Mouse (Mus musculus) frontal cortex, postnatal 14 days (tissue): ENCODE results near the gene Dhrs2.

Source experiments
- DNase-seq, 2 experiments: peaks; one replicate each; pipeline ENCODE4 v3.0.0; 2022; ENCODE audit warnings: low spot score in 2 of 2

Gene Dhrs2

GRCm38 (mm10) chr14:55221707-55222106 lies at the start of gene Dhrs2:
TSS of gene Dhrs2 (plus strand) at chr14:55222007.
- DNase-seq = no peak

- no peak for DNase-seq
Measured at GRCm38 (mm10) chr14:55174164-55174563, 47.6 kb upstream of the Dhrs2 start.

GRCm38 (mm10) chr14:55177274-55177673 lies 44.5 kb upstream of the Dhrs2 start:
- DNase-seq = peak in 1 of 2 experiments; percentile 38

GRCm38 (mm10) chr14:55180951-55181350 lies 40.9 kb upstream of the Dhrs2 start:
- no peak for DNase-seq

GRCm38 (mm10) chr14:55183231-55183630 lies 38.6 kb upstream of the Dhrs2 start:
- DNase-seq = no peak

- DNase-seq = no peak
Measured at GRCm38 (mm10) chr14:55184640-55185145, 37.1 kb upstream of the Dhrs2 start.

- no peak for DNase-seq
Measured at GRCm38 (mm10) chr14:55188491-55188890, 33.3 kb upstream of the Dhrs2 start.

- peak; percentile 60 to 85 for DNase-seq
Measured at GRCm38 (mm10) chr14:55189351-55189769, 32.4 kb upstream of the Dhrs2 start.

GRCm38 (mm10) chr14:55193354-55193753 lies 28.5 kb upstream of the Dhrs2 start:
- DNase-seq = no peak

GRCm38 (mm10) chr14:55193876-55194635 lies 27.8 kb upstream of the Dhrs2 start:
- no peak for DNase-seq

- DNase-seq = no peak
Measured at GRCm38 (mm10) chr14:55194786-55195185, 27.0 kb upstream of the Dhrs2 start.

- DNase-seq = no peak
Measured at GRCm38 (mm10) chr14:55197121-55197520, 24.7 kb upstream of the Dhrs2 start.

- no peak for DNase-seq
Measured at GRCm38 (mm10) chr14:55198187-55198586, 23.6 kb upstream of the Dhrs2 start.

GRCm38 (mm10) chr14:55204544-55204943 lies 17.3 kb upstream of the Dhrs2 start:
- DNase-seq = no peak

GRCm38 (mm10) chr14:55205045-55205750 lies 16.6 kb upstream of the Dhrs2 start:
- DNase-seq = peak; percentile 50 to 53

- DNase-seq = no peak
Measured at GRCm38 (mm10) chr14:55208306-55208705, 13.5 kb upstream of the Dhrs2 start.

- no peak for DNase-seq
Measured at GRCm38 (mm10) chr14:55213621-55214020, 8.2 kb upstream of the Dhrs2 start.

- no peak for DNase-seq
Measured at GRCm38 (mm10) chr14:55214507-55214906, 7.3 kb upstream of the Dhrs2 start.

GRCm38 (mm10) chr14:55223172-55223571 lies 1.4 kb downstream of the Dhrs2 start:
- peak in 1 of 2 experiments; percentile 19 for DNase-seq

- DNase-seq = peak; percentile 15 to 22
Measured at GRCm38 (mm10) chr14:55234639-55235038, 12.8 kb downstream of the Dhrs2 start.

GRCm38 (mm10) chr14:55236685-55237084 lies 14.9 kb downstream of the Dhrs2 start:
- no peak for DNase-seq

- DNase-seq = no peak
Measured at GRCm38 (mm10) chr14:55242664-55243063, 20.9 kb downstream of the Dhrs2 start.

- DNase-seq = no peak
Measured at GRCm38 (mm10) chr14:55247181-55247580, 25.4 kb downstream of the Dhrs2 start.
